Mouse (Mus musculus) spleen, adult 2 months (tissue): ENCODE data around the gene Fam8a1. TPM values are rescaled to one million over a fixed set of nuclear protein-coding genes. Genes with fewer than 3 reads are reported as not detected.

ENCODE experiments used
- DNase-seq, 2 experiments: peaks; one replicate each; pipeline versions ENCODE4 v3.0.0 to v3.0.0-alpha.2; 2012 to 2021; ENCODE audit warnings: low spot score in 2 of 2, low read depth in 1 of 2
- H3K27ac ChIP-seq: fragments of 200-500 bp; 2 replicates; pipeline ENCODE4 v1.5.1; 2012; ENCODE audit warnings: low read length, inconsistent platforms; ENCODE audit not compliant: insufficient read depth
- H3K27me3 ChIP-seq: fragments of 200-500 bp; 2 replicates; pipeline ENCODE4 v1.6.1; 2012; ENCODE audit warnings: mild to moderate bottlenecking, moderate library complexity, low read length, inconsistent platforms; ENCODE audit not compliant: control insufficient read depth, insufficient read depth
- H3K36me3 ChIP-seq: fragments of 200-500 bp; 2 replicates; pipeline ENCODE4 v1.6.1; 2012; ENCODE audit warnings: mild to moderate bottlenecking, low read length, inconsistent platforms; ENCODE audit not compliant: control insufficient read depth, insufficient read depth
- H3K4me1 ChIP-seq: fragments of 200-500 bp; 2 replicates; pipeline ENCODE4 v1.6.1; 2011; ENCODE audit warnings: inconsistent platforms; ENCODE audit not compliant: control insufficient read depth, insufficient read depth, insufficient read length
- H3K4me3 ChIP-seq: fragments of 200-500 bp; 2 replicates; pipeline ENCODE4 v1.5.1; 2011; ENCODE audit warnings: mild to moderate bottlenecking, inconsistent platforms; ENCODE audit not compliant: insufficient read depth, insufficient read length; ENCODE audit errors: extremely low read depth
- CTCF ChIP-seq: fragments of 200-500 bp; IDR thresholded peaks from 2 replicates; pipeline ENCODE4 v1.5.1; 2011; ENCODE audit warnings: mild to moderate bottlenecking, inconsistent platforms; ENCODE audit not compliant: insufficient read depth, insufficient read length, insufficient replicate concordance; ENCODE audit errors: extremely low read depth
- POLR2A ChIP-seq: fragments of 200-500 bp; IDR thresholded peaks from 2 replicates; pipeline ENCODE4 v1.6.1; 2011; ENCODE audit warnings: low read depth, low read length, inconsistent platforms
- WGBS: fragments of 180-500 bp; shearing (Covaris S2); methylation state at CpG from one replicate; pipeline ENCODE4 v1.1.7; 2018; 5-methylcytosine and 5-hydroxymethylcytosine counted together
- polyA plus RNA-seq: library from polyadenylated mRNA; depleted of rRNA; stranded (reverse); fragments of >200 nt; gene quantifications from 2 replicates; pipeline ENCODE4 v1.2.3, GENCODE M21; 2012

The Fam8a1 gene
- polyA plus RNA-seq, 1 experiment, result 5.5 TPM

DNA sequence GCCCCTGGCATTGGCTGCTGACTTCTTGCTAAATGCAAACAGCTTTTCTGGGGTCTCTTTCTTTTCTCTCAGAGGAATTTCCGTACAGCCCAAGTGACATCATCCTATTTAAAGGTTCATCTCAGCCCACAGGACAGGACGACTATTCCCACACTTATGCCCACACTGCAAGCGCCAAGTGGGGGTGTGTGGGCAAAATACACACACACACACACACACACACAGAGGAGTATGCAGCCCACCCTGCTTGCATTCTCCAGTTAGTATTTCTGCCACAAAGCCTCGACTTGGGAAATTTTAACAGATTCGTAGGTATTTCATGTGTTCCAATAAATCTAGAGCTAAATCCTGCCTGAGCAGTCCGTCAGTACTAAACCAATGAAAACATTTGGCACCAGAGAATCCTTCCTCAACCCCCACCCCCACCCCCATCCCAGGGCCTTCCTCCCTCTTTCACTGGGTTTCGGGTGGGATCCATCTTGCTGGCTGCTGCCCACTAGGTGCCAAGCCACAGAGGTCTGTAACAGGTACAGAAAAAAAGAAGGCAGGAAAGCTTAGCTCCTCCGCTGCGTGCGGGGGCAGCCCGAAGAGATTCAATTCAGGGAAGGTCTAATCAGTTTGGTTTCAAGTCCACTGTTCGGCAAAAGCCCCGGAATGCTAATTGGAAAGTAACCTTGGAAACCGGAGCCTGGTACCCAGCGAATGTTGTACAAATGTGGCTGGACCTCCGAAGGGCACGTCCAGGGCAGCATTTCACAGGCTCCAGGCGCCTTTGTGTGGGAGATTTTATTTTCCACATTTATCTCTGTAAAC is 35.8 kb upstream of the Fam8a1 start:
- Histone ChIP-seq H3K4me1 (no peaks in the 10 kb centered on the region), H3K27me3 (no peaks in the 10 kb centered on the region), H3K36me3 (no peaks in the 10 kb centered on the region), H3K27ac (no peak overlapping the region), H3K4me3 (no peak overlapping the region)
- no peak for DNase-seq
- TF ChIP-seq POLR2A (no peak), CTCF (no peak)
- 81% methylated on average over 18 of the region's 18 CpGs for WGBS

DNA sequence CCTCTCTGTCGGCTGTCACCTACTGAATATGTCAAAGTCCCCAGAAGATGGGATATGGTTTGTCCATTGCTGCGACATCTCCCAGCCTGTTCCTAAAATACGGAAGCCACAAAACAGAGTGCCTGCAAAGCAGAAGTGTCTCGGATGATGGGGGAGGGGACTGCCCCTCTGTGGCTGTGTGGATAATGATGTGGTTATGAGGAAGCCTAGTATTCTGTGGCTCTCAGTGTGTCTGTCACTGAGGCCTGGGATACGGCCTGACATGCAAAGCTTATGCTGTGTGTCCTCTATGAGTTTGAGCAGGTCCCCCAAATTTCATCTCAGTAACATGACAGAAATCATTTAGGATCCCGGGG is 35.2 kb upstream of the Fam8a1 start:
- H3K27ac ChIP-seq, result no peak overlapping the region
- H3K27me3 ChIP-seq, result no peaks in the 10 kb centered on the region
- H3K36me3 ChIP-seq, result no peaks in the 10 kb centered on the region
- 21% methylated on average over 6 of the region's 6 CpGs for WGBS
- no peak for TF ChIP-seq POLR2A
- no peak for TF ChIP-seq CTCF
- DNase-seq, result peak; percentile 9 to 23
- no peaks in the 10 kb centered on the region for H3K4me1 ChIP-seq
- H3K4me3 ChIP-seq, result no peak overlapping the region

DNA sequence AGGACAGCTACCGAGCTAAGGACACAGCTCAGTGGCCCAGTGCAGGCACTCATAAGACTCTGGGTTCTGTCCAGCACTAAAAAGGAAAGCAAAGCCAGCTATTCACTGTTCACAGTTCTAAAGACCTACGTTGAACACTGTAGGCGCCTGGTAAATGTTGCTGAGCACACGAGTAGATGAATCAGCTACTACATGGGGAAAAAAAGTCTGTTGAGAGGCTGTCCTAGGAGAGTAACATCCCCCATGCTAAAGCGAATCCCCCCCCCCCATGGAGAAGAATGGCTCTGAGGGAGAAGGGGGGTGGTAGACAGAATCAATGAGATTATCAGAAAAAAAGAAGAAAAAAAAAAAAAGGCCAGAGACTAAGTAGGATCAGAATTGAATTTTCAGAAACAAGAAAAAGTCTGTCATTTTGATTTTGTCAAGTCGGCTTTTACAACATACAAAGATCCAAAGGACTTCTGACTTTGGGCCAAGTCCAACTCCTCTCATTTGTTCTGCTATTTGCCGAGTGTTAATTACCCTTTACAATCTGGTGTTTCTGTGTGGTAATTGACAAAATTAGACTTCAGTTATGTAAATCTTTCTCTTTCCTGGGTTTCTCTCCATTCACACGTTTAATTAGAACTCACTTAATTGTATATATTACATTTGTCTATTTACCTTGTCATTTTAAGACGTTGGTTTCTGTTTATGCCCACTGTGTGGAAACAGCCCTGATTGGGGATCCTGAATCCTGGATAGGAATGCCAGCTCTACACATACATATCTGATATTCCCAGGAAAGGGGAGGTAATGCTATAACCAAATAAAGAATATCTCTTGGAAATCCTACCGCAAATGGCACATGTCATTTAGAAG is 28.5 kb upstream of the Fam8a1 start:
- H3K4me1 ChIP-seq, result no peaks in the 10 kb centered on the region
- TF ChIP-seq CTCF (no peak), POLR2A (no peak)
- no peak overlapping the region for H3K4me3 ChIP-seq
- H3K27me3 ChIP-seq, result no peaks in the 10 kb centered on the region
- no peak for DNase-seq
- no peaks in the 10 kb centered on the region for H3K36me3 ChIP-seq
- WGBS, result 88% methylated on average over 10 of the region's 10 CpGs
- H3K27ac ChIP-seq, result no peak overlapping the region

GRCm38 (mm10) chr13:46642318-46642717 is 27.0 kb upstream of the Fam8a1 start:
- no peak for DNase-seq
- Histone ChIP-seq H3K27me3 (no peaks in the 10 kb centered on the region), H3K27ac (no peak overlapping the region), H3K4me3 (no peak overlapping the region), H3K4me1 (no peaks in the 10 kb centered on the region), H3K36me3 (no peaks in the 10 kb centered on the region)
- no peak for TF ChIP-seq CTCF
- no peak for TF ChIP-seq POLR2A
- 91% methylated on average over 4 of the region's 4 CpGs for WGBS

DNA sequence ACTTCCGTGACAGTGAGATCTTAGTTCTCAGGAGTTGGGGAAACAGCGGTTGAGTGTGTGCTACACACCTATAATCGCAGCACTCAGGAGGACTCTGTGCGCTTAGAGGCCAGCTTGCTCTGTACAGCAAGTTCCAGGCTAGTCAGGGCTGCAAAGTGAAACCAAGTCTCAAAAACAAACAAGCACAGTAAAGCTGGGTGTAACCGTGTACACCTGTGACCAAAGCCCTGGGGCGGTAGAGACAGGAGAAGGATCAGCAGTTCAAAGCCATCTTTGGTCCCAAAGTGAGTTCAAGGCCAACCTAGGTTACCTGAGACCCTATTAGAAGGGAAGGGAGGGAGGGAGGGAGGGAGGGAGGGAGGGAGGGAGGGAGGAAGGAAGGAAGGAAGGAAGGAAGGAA is 25.1 kb upstream of the Fam8a1 start:
- Histone ChIP-seq H3K27ac (no peak overlapping the region), H3K4me1 (no peaks in the 10 kb centered on the region)

GRCm38 (mm10) chr13:46645476-46645875 is 23.8 kb upstream of the Fam8a1 start:
- H3K4me3 ChIP-seq, result no peak overlapping the region
- TF ChIP-seq CTCF, result no peak
- no peak for TF ChIP-seq POLR2A
- H3K4me1 ChIP-seq, result no peaks in the 10 kb centered on the region
- WGBS, result 95% methylated on average over 6 of the region's 6 CpGs
- no peak overlapping the region for H3K27ac ChIP-seq
- DNase-seq, result no peak
- H3K27me3 ChIP-seq, result no peaks in the 10 kb centered on the region
- no peaks in the 10 kb centered on the region for H3K36me3 ChIP-seq

More for the DNA sequence above, 25.1 kb upstream of the Fam8a1 start:
- no peaks in the 10 kb centered on the region for H3K36me3 ChIP-seq
- H3K27me3 ChIP-seq, result no peaks in the 10 kb centered on the region
- H3K4me3 ChIP-seq, result no peak overlapping the region
- TF ChIP-seq CTCF, result no peak
- no peak for TF ChIP-seq POLR2A
- 88% methylated on average over 6 of the region's 6 CpGs for WGBS
- no peak for DNase-seq
